Mouse (Mus musculus): ENCODE measurements around the gene Arhgef17. TPM values are rescaled to one million over a fixed set of nuclear protein-coding genes. Genes with fewer than 3 reads are reported as not detected.

Arhgef17 gene
- polyA plus RNA-seq, 1 experiment = 30.3 TPM

DNA sequence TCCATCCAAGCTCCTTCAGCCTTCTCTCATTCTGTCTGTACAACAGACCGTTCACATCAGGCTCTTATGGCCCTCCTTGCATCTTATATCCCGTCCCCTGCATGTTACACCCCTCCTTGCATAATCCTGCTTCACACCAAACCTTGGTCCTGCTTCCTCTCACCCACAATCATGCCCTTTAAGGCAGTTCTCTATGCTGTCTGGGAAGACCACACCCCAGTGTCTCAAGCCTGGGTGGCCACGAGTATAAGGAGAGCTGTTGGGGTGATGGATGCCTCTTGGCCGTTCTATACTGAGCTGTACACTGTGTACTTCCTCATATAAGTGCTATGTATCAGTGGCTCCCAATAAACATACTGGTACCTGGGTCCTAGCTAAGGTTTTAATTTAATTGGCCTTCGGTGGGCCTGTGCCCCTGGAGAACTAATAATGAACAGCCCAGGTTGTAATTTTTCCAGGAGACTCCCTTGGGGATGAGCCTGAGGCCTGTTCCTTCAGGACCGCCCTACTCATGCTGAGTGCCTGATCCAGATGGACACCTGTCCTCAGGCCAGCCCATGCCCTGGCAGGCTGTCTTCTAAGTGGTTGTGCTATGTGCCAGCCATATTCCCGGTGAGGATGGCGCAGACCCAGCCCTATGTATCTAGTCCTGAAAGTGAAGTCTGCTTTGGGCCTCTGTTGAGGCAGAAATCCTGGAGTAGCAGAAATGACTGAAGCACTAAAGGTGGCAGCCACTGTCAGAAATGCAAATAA lies 61.9 kb downstream of the Arhgef17 start:
- no peak for TF ChIP-seq CTCF (IDR thresholded peaks at IDR 0.05; ENCODE audit: borderline replicate concordance, extremely low read depth, insufficient read depth, insufficient read length)
- TF ChIP-seq POLR2A (IDR thresholded peaks at IDR 0.05; ENCODE audit: borderline replicate concordance, extremely low read depth, insufficient read depth, insufficient read length, poor library complexity, severe bottlenecking) = no peak
- no peak for DNase-seq (ENCODE audit: low read depth)

GRCm38 (mm10) chr7:100868551-100868950 lies 63.4 kb downstream of the Arhgef17 start:
- TF ChIP-seq CTCF (IDR thresholded peaks at IDR 0.05; ENCODE audit: borderline replicate concordance, extremely low read depth, insufficient read depth, insufficient read length) = no peak
- TF ChIP-seq POLR2A (IDR thresholded peaks at IDR 0.05; ENCODE audit: borderline replicate concordance, extremely low read depth, insufficient read depth, insufficient read length, poor library complexity, severe bottlenecking) = no peak
- no peak for DNase-seq (ENCODE audit: low read depth)

- TF ChIP-seq CTCF (IDR thresholded peaks at IDR 0.05; ENCODE audit: borderline replicate concordance, extremely low read depth, insufficient read depth, insufficient read length) (no peak), POLR2A (IDR thresholded peaks at IDR 0.05; ENCODE audit: borderline replicate concordance, extremely low read depth, insufficient read depth, insufficient read length, poor library complexity, severe bottlenecking) (no peak)
- DNase-seq (ENCODE audit: low read depth) = no peak
Observed at GRCm38 (mm10) chr7:100867561-100867960, 64.3 kb downstream of the Arhgef17 start.

GRCm38 (mm10) chr7:100866675-100867074 lies 65.2 kb downstream of the Arhgef17 start:
- peak; percentile 84 for DNase-seq (ENCODE audit: low read depth)
- TF ChIP-seq POLR2A (IDR thresholded peaks at IDR 0.05; ENCODE audit: borderline replicate concordance, extremely low read depth, insufficient read depth, insufficient read length, poor library complexity, severe bottlenecking) = no peak
- peak; percentile 78 for TF ChIP-seq CTCF (IDR thresholded peaks at IDR 0.05; ENCODE audit: borderline replicate concordance, extremely low read depth, insufficient read depth, insufficient read length)

DNA sequence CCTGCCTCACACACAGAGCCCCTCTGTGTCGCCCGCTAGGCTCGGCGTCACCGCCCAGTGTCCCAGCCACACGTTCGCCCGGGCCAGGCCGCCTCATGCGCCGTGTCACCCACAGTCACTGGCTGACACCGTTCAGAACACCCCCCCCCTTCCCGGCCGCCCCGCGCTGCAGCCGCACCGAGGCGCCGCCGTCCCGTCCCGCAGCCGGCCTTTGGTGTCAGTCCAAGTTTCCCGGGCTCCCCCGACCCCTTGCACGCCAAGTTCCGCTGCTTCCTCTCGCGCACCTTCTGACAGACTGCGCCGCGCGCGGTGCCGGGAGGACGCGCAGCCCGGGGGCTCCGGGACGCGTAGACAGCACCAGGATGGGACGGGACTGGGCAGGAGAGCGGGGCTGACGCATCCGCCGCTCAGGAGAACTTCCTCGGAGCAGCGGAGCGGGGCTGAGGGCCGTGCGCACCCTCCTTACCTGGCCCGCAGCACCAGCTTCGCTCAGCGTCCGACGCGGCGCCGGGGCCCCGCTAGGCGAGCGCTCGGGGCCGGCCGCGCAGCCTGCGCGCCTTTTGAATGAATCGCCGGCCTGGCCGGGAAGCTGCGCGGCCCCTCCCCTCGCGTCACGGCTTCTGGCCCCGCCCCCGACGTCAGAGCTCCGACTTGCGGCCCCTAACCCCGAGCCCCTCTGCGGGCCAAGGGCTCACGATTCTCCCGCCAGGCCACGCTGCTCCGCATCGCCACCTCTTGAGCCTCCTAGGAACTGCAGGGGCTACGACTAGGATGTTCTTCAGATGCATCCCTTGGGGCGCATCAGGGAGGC lies 68.9 kb downstream of the Arhgef17 start, which contains the start of gene Relt:
TSS of gene Relt (minus strand) at position 619 of the 811 bp plus-strand sequence.
- TF ChIP-seq CTCF (IDR thresholded peaks at IDR 0.05; ENCODE audit: borderline replicate concordance, extremely low read depth, insufficient read depth, insufficient read length) (peak; percentile 85), POLR2A (IDR thresholded peaks at IDR 0.05; ENCODE audit: borderline replicate concordance, extremely low read depth, insufficient read depth, insufficient read length, poor library complexity, severe bottlenecking) (peak; percentile 98)

DNA sequence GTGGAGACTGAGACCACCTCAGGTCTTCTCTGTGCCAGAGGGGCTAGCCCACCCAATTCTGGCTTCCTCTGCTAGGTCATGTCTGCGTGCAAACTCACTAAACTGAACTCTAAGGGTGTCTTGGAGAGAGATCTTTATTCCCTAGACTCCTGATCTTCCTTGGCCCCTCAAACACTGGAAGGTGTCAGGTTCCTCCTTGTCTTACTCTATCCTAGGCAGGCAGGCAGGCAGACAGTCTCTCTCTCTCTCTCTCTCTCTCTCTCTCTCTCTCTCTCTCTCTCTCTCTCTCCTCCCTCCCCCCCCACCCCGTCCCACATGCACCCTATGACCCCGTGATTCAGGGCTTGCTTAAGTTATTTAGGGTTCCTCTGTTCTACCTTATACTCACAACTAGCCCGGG lies 69.6 kb downstream of the Arhgef17 start:
- TF ChIP-seq CTCF (IDR thresholded peaks at IDR 0.05; ENCODE audit: borderline replicate concordance, extremely low read depth, insufficient read depth, insufficient read length) (no peak), POLR2A (IDR thresholded peaks at IDR 0.05; ENCODE audit: borderline replicate concordance, extremely low read depth, insufficient read depth, insufficient read length, poor library complexity, severe bottlenecking) (no peak)
- DNase-seq (ENCODE audit: low read depth) = no peak

More for the DNA sequence above, 68.9 kb downstream of the Arhgef17 start, which contains the start of gene Relt:
- peak; percentile 97 for DNase-seq (ENCODE audit: low read depth)

GRCm38 (mm10) chr7:100861209-100861608 lies 70.7 kb downstream of the Arhgef17 start:
- no peak for DNase-seq (ENCODE audit: low read depth)
- TF ChIP-seq CTCF (IDR thresholded peaks at IDR 0.05; ENCODE audit: borderline replicate concordance, extremely low read depth, insufficient read depth, insufficient read length) (no peak), POLR2A (IDR thresholded peaks at IDR 0.05; ENCODE audit: borderline replicate concordance, extremely low read depth, insufficient read depth, insufficient read length, poor library complexity, severe bottlenecking) (no peak)

DNA sequence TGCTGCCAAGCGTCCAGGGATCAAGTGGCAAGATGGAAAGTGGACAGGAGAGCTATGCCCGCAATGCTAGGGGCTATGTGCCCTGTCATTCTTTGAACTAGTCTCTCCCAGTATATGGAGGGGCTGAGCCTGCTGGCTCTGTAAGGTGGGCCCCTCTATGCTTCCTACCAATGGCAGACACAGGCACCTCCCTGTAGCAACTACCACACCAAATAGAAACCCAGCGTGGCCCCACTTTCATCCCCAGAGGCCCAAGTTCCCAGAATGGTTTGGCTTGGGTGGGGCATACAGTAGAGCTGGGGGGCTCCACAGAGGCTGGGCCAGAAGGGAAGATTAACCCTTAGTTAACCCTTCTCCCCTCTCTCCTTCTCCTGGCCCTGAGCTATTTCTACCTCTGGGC lies 71.5 kb downstream of the Arhgef17 start:
- DNase-seq (ENCODE audit: low read depth) = no peak
- TF ChIP-seq POLR2A (IDR thresholded peaks at IDR 0.05; ENCODE audit: borderline replicate concordance, extremely low read depth, insufficient read depth, insufficient read length, poor library complexity, severe bottlenecking) (no peak), CTCF (IDR thresholded peaks at IDR 0.05; ENCODE audit: borderline replicate concordance, extremely low read depth, insufficient read depth, insufficient read length) (no peak)

DNA sequence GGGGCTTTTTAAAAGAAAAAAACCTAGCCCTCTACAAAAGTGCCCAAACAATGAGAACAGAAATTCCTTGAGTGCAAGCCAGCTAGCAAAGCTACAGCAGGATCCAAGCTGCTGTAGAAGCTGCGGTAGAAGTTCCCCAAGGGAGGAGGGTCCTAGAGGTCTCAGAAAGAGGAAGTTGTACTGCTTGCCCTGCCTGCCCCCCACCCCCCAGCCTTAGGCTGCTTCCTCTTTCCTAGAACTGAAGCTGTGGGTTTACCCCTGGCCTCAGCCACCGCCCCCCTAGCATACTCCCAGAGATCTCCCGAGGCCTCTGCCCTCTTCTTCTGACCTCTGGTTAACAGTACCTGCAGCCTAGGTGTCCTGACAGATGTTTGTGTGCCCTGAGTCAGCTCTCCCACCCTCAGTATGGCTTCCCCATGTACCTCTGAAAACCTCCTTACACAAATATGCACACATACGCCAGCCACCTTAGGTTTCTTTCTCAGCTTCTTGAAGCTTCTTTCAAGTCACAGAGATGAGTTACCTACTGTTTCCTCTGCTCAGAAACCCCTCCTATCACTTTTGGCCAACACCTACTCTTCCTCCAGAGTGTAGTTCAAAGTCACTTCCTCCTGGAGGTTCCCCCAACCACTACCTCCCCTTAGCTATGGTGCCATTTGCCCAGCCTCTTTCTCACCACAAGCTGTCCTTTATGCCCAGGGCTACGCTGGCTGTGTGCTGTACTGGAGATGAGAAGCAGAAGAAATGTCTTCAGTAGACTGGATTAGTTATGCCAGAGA lies 75.9 kb downstream of the Arhgef17 start:
- peak; percentile 52 for DNase-seq (ENCODE audit: low read depth)
- TF ChIP-seq POLR2A (IDR thresholded peaks at IDR 0.05; ENCODE audit: borderline replicate concordance, extremely low read depth, insufficient read depth, insufficient read length, poor library complexity, severe bottlenecking) (no peak), CTCF (IDR thresholded peaks at IDR 0.05; ENCODE audit: borderline replicate concordance, extremely low read depth, insufficient read depth, insufficient read length) (no peak)

- TF ChIP-seq CTCF (IDR thresholded peaks at IDR 0.05; ENCODE audit: borderline replicate concordance, extremely low read depth, insufficient read depth, insufficient read length) (no peak), POLR2A (IDR thresholded peaks at IDR 0.05; ENCODE audit: borderline replicate concordance, extremely low read depth, insufficient read depth, insufficient read length, poor library complexity, severe bottlenecking) (no peak)
- no peak for DNase-seq (ENCODE audit: low read depth)
Observed at GRCm38 (mm10) chr7:100855300-100855699, 76.6 kb downstream of the Arhgef17 start.

DNA sequence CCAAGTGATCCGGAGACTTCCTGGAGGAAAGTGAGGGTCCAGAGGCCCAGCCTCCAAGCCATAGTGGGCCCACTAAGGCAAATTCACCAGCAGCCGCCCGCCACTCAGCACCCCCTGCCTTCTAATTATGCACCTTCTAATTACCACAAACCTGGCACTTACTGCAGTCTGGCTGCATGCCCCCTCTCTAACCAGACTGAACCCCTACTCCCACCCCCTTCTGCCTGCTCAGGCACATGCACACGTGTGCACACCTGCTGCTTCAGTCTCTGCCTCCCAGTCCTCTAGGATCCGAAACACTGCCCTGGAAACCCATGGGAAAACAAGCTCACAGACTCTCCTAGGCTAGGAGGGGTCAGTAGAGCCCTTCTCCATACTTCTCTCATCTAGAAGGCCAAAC lies 77.0 kb downstream of the Arhgef17 start:
- TF ChIP-seq CTCF (IDR thresholded peaks at IDR 0.05; ENCODE audit: borderline replicate concordance, extremely low read depth, insufficient read depth, insufficient read length) = no peak
- no peak for TF ChIP-seq POLR2A (IDR thresholded peaks at IDR 0.05; ENCODE audit: borderline replicate concordance, extremely low read depth, insufficient read depth, insufficient read length, poor library complexity, severe bottlenecking)
- peak; percentile 84 for DNase-seq (ENCODE audit: low read depth)

All from brain, embryonic 14.5 days (tissue).